Mouse (Mus musculus): ENCODE measurements around the gene Slc46a3. TPM values are rescaled to one million over a fixed set of nuclear protein-coding genes. Genes with fewer than 3 reads are reported as not detected.

The Slc46a3 gene
- 1 to 10 TPM; 6.6 to 6.8 TPM for total RNA-seq (2021)
- long read RNA-seq, partial matches to known transcripts = 0 of 7 reads
- long read RNA-seq, other reads (novel, unspliced or antisense) = 1 of 7 reads

- peak; percentile 96 to 97 for DNase-seq (ENCODE audit: low spot score in 2 of 2)
Observed at GRCm38 (mm10) chr5:147894455-147895076, at the start of gene Slc46a3. Slc46a3 (minus strand) TSS chr5:147894815.

GRCm38 (mm10) chr5:147939226-147939625, 44.6 kb upstream of the Slc46a3 start:
- no peak for DNase-seq (ENCODE audit: low spot score in 2 of 2)

GRCm38 (mm10) chr5:147935096-147935495, 40.5 kb upstream of the Slc46a3 start:
- DNase-seq (ENCODE audit: low spot score in 2 of 2) = no peak

- no peak for DNase-seq (ENCODE audit: low spot score in 2 of 2)
Observed at GRCm38 (mm10) chr5:147928668-147929497, 34.3 kb upstream of the Slc46a3 start.

GRCm38 (mm10) chr5:147925935-147926604, 31.5 kb upstream of the Slc46a3 start:
- peak in 1 of 2 experiments; percentile 21 for DNase-seq (ENCODE audit: low spot score in 2 of 2)

GRCm38 (mm10) chr5:147924621-147925020, 30.0 kb upstream of the Slc46a3 start:
- DNase-seq (ENCODE audit: low spot score in 2 of 2) = no peak

- no peak for DNase-seq (ENCODE audit: low spot score in 2 of 2)
Observed at GRCm38 (mm10) chr5:147918044-147918846, 23.6 kb upstream of the Slc46a3 start.

GRCm38 (mm10) chr5:147916171-147916570, 21.6 kb upstream of the Slc46a3 start:
- DNase-seq (ENCODE audit: low spot score in 2 of 2) = no peak

- DNase-seq (ENCODE audit: low spot score in 2 of 2) = no peak
Observed at GRCm38 (mm10) chr5:147915038-147915566, 20.5 kb upstream of the Slc46a3 start.

GRCm38 (mm10) chr5:147913241-147913842, 18.7 kb upstream of the Slc46a3 start:
- DNase-seq (ENCODE audit: low spot score in 2 of 2) = no peak

GRCm38 (mm10) chr5:147911744-147912143, 17.1 kb upstream of the Slc46a3 start:
- DNase-seq (ENCODE audit: low spot score in 2 of 2) = no peak

GRCm38 (mm10) chr5:147910807-147911509, 16.3 kb upstream of the Slc46a3 start:
- peak in 1 of 2 experiments; percentile 17 for DNase-seq (ENCODE audit: low spot score in 2 of 2)

GRCm38 (mm10) chr5:147907851-147908250, 13.2 kb upstream of the Slc46a3 start:
- DNase-seq (ENCODE audit: low spot score in 2 of 2) = no peak

GRCm38 (mm10) chr5:147907144-147907543, 12.5 kb upstream of the Slc46a3 start:
- no peak for DNase-seq (ENCODE audit: low spot score in 2 of 2)

GRCm38 (mm10) chr5:147903166-147903565, 8.6 kb upstream of the Slc46a3 start:
- no peak for DNase-seq (ENCODE audit: low spot score in 2 of 2)

- no peak for DNase-seq (ENCODE audit: low spot score in 2 of 2)
Observed at GRCm38 (mm10) chr5:147902008-147902757, 7.6 kb upstream of the Slc46a3 start.

GRCm38 (mm10) chr5:147898968-147899549, 4.4 kb upstream of the Slc46a3 start:
- no peak for DNase-seq (ENCODE audit: low spot score in 2 of 2)

GRCm38 (mm10) chr5:147898254-147898653, 3.6 kb upstream of the Slc46a3 start:
- DNase-seq (ENCODE audit: low spot score in 2 of 2) = no peak

Measured in layer of hippocampus, postnatal 10 days (tissue).